Mouse (Mus musculus): ENCODE data around the gene Apbb2. TPM values are rescaled to one million over a fixed set of nuclear protein-coding genes. Genes with fewer than 3 reads are reported as not detected.

The Apbb2 gene
- total and polyA plus RNA-seq, 3 experiments: 0.34 to 0.40 (median 0.34) TPM

GRCm38 (mm10) chr5:66470837-66471236, 147.7 kb downstream of the Apbb2 start:
- no peak overlapping the region for H3K9ac ChIP-seq (ENCODE audit: insufficient read depth, low read depth)
- DNase-seq (ENCODE audit: extremely low read depth): no peak
- TF ChIP-seq MAX (IDR thresholded peaks at IDR 0.05; ENCODE audit: low read length) (no peak), GABPA (IDR thresholded peaks at IDR 0.05; ENCODE audit: insufficient replicate concordance, low read depth, low read length) (no peak), ZKSCAN1 (IDR thresholded peaks at IDR 0.05; ENCODE audit: borderline replicate concordance, low read depth, low read length) (no peak), BHLHE40 (IDR thresholded peaks at IDR 0.05; ENCODE audit: low read depth, low read length) (no peak), ZNF384 (IDR thresholded peaks at IDR 0.05; ENCODE audit: low read depth, low read length) (no peak), E2F4 (IDR thresholded peaks at IDR 0.05; ENCODE audit: insufficient replicate concordance, low read depth, low read length) (no peak)
- no peak overlapping the region for H3K4me3 ChIP-seq (replicated peaks in 1 of 3; ENCODE audit: low read depth in 2 of 3, low read length in 2 of 3, poor library complexity in 1 of 3)
- in situ Hi-C loops (cut with MboI; ENCODE audit: low pct_ligation_motif_present, low pct_unique_long_range_greater_than_20kb, low sequenced_read_pairs): no loop called here
- H3K4me2 ChIP-seq (ENCODE audit: insufficient read depth, low read depth, poor library complexity, severe bottlenecking): no peak overlapping the region
- dilution Hi-C loops (cut with MboI; ENCODE audit: extremely low pct_ligation_motif_present, extremely low pct_unique_long_range_greater_than_20kb, low sequenced_read_pairs): no loop called here
- peaks cover 6 to 9% of the 10 kb centered on the region in 2 experiments; a peak in 3 of 4 replicates for H3K4me1 ChIP-seq (ENCODE audit: control insufficient read depth in 1 of 2, insufficient read depth in 2 of 2)
- no peaks in the 10 kb centered on the region for H3K36me3 ChIP-seq (replicated peaks in 1 of 2; ENCODE audit: control insufficient read depth in 1 of 2, insufficient read depth in 1 of 2, low read length in 1 of 2)
- no peaks in the 10 kb centered on the region for H3K27me3 ChIP-seq (replicated peaks)
- no peak overlapping the region for H3K27ac ChIP-seq (ENCODE audit: insufficient read depth, low read depth)
- H3K79me2 ChIP-seq (replicated peaks; ENCODE audit: control insufficient read depth, extremely low read depth, insufficient read depth, poor library complexity, severe bottlenecking): no peaks in the 10 kb centered on the region
- no peaks in the 10 kb centered on the region for H3K9me3 ChIP-seq (replicated peaks; ENCODE audit: low read length)

GRCm38 (mm10) chr5:66469685-66470084, 148.9 kb downstream of the Apbb2 start:
- H3K36me3 ChIP-seq (replicated peaks in 1 of 2; ENCODE audit: control insufficient read depth in 1 of 2, insufficient read depth in 1 of 2, low read length in 1 of 2): no peaks in the 10 kb centered on the region
- no peak overlapping the region for H3K4me3 ChIP-seq (replicated peaks in 1 of 3; ENCODE audit: low read depth in 2 of 3, low read length in 2 of 3, poor library complexity in 1 of 3)
- in situ Hi-C loops (cut with MboI; ENCODE audit: low pct_ligation_motif_present, low pct_unique_long_range_greater_than_20kb, low sequenced_read_pairs): no loop called here
- TF ChIP-seq CHD1 (IDR thresholded peaks at IDR 0.05; ENCODE audit: low read depth, low read length) (no peak), MXI1 (IDR thresholded peaks at IDR 0.05; ENCODE audit: low read depth, low read length) (no peak), RAD21 (IDR thresholded peaks at IDR 0.05; ENCODE audit: low read depth, low read length) (no peak), IRF4 (IDR thresholded peaks at IDR 0.05; ENCODE audit: low read depth, low read length) (no peak), RCOR1 (conservative IDR thresholded peaks at IDR 0.05; ENCODE audit: low read depth, low read length) (no peak), MAX (IDR thresholded peaks at IDR 0.05; ENCODE audit: low read length) (no peak), ZKSCAN1 (IDR thresholded peaks at IDR 0.05; ENCODE audit: borderline replicate concordance, low read depth, low read length) (no peak), EP300 (IDR thresholded peaks at IDR 0.05; ENCODE audit: low read length) (no peak)
- H3K27me3 ChIP-seq (replicated peaks): no peaks in the 10 kb centered on the region
- dilution Hi-C loops (cut with MboI; ENCODE audit: extremely low pct_ligation_motif_present, extremely low pct_unique_long_range_greater_than_20kb, low sequenced_read_pairs): no loop called here
- H3K4me2 ChIP-seq (ENCODE audit: insufficient read depth, low read depth, poor library complexity, severe bottlenecking): no peak overlapping the region
- DNase-seq (ENCODE audit: extremely low read depth): no peak
- no peaks in the 10 kb centered on the region for H3K79me2 ChIP-seq (replicated peaks; ENCODE audit: control insufficient read depth, extremely low read depth, insufficient read depth, poor library complexity, severe bottlenecking)
- no peak overlapping the region for H3K27ac ChIP-seq (ENCODE audit: insufficient read depth, low read depth)
- H3K9me3 ChIP-seq (replicated peaks; ENCODE audit: low read length): no peaks in the 10 kb centered on the region
- no peak overlapping the region for H3K9ac ChIP-seq (ENCODE audit: insufficient read depth, low read depth)
- peaks cover 6 to 9% of the 10 kb centered on the region in 2 experiments; a peak in 3 of 4 replicates for H3K4me1 ChIP-seq (ENCODE audit: control insufficient read depth in 1 of 2, insufficient read depth in 2 of 2)

- no peak for DNase-seq (ENCODE audit: extremely low read depth)
- Histone ChIP-seq H3K79me2 (replicated peaks; ENCODE audit: control insufficient read depth, extremely low read depth, insufficient read depth, poor library complexity, severe bottlenecking) (no peaks in the 10 kb centered on the region), H3K4me1 (ENCODE audit: control insufficient read depth in 1 of 2, insufficient read depth in 2 of 2) (peaks cover 6 to 9% of the 10 kb centered on the region in 2 experiments; a peak in 3 of 4 replicates), H3K27me3 (replicated peaks) (no peaks in the 10 kb centered on the region), H3K4me3 (replicated peaks in 1 of 3; ENCODE audit: low read depth in 2 of 3, low read length in 2 of 3, poor library complexity in 1 of 3) (no peak overlapping the region), H3K9me3 (replicated peaks; ENCODE audit: low read length) (no peaks in the 10 kb centered on the region), H3K9ac (ENCODE audit: insufficient read depth, low read depth) (no peak overlapping the region), H3K36me3 (replicated peaks in 1 of 2; ENCODE audit: control insufficient read depth in 1 of 2, insufficient read depth in 1 of 2, low read length in 1 of 2) (no peaks in the 10 kb centered on the region), H3K4me2 (ENCODE audit: insufficient read depth, low read depth, poor library complexity, severe bottlenecking) (no peak overlapping the region), H3K27ac (ENCODE audit: insufficient read depth, low read depth) (no peak overlapping the region)
- in situ Hi-C loops (cut with MboI; ENCODE audit: low pct_ligation_motif_present, low pct_unique_long_range_greater_than_20kb, low sequenced_read_pairs): no loop called here
- dilution Hi-C loops (cut with MboI; ENCODE audit: extremely low pct_ligation_motif_present, extremely low pct_unique_long_range_greater_than_20kb, low sequenced_read_pairs): no loop called here
- TF ChIP-seq RCOR1 (conservative IDR thresholded peaks at IDR 0.05; ENCODE audit: low read depth, low read length): no peak
- no peak for TF ChIP-seq RAD21 (IDR thresholded peaks at IDR 0.05; ENCODE audit: low read depth, low read length)
- no peak for TF ChIP-seq CTCF (conservative IDR thresholded peaks at IDR 0.05 in 1 of 2, IDR thresholded peaks at IDR 0.05 in 1 of 2; ENCODE audit: low read depth in 2 of 2, low read length in 2 of 2)
- TF ChIP-seq POLR2AphosphoS2 (IDR thresholded peaks at IDR 0.05; ENCODE audit: low read depth, low read length): no peak
- no peak for TF ChIP-seq POLR2A (IDR thresholded peaks at IDR 0.05; ENCODE audit: low read depth, low read length)
- TF ChIP-seq MYC (IDR thresholded peaks at IDR 0.05; ENCODE audit: low read depth, low read length): no peak
- TF ChIP-seq SIN3A (IDR thresholded peaks at IDR 0.05; ENCODE audit: low read length): no peak
- no peak for TF ChIP-seq E2F4 (IDR thresholded peaks at IDR 0.05; ENCODE audit: insufficient replicate concordance, low read depth, low read length)
- no peak for TF ChIP-seq JUND (conservative IDR thresholded peaks at IDR 0.05; ENCODE audit: low read depth, low read length)
- TF ChIP-seq CHD1 (IDR thresholded peaks at IDR 0.05; ENCODE audit: low read depth, low read length): no peak
- no peak for TF ChIP-seq ELF1 (IDR thresholded peaks at IDR 0.05; ENCODE audit: low read depth, low read length)
- no peak for TF ChIP-seq ZC3H11A (IDR thresholded peaks at IDR 0.05; ENCODE audit: low read depth, low read length)
- no peak for TF ChIP-seq KAT2A (IDR thresholded peaks at IDR 0.05; ENCODE audit: insufficient replicate concordance, low read length)
- TF ChIP-seq NELFE (IDR thresholded peaks at IDR 0.05; ENCODE audit: low read depth, low read length): no peak
- no peak for TF ChIP-seq PAX5 (IDR thresholded peaks at IDR 0.05; ENCODE audit: low read length)
- no peak for TF ChIP-seq MAFK (IDR thresholded peaks at IDR 0.05; ENCODE audit: insufficient replicate concordance, low read length)
- TF ChIP-seq TCF12 (IDR thresholded peaks at IDR 0.05; ENCODE audit: low read depth, low read length): no peak
- TF ChIP-seq IRF4 (IDR thresholded peaks at IDR 0.05; ENCODE audit: low read depth, low read length): no peak
- no peak for TF ChIP-seq EP300 (IDR thresholded peaks at IDR 0.05; ENCODE audit: low read length)
Observed at GRCm38 (mm10) chr5:66468331-66469001, 150.1 kb downstream of the Apbb2 start.

Data from CH12.LX (cell line).